In genomic region chr1:103762745-103763144, GRCm38 (mm10) we compare ENCODE assay signal across 11 mouse cellular contexts.
DNase-seq lines count a peak whose midpoint lies in the region; ATAC-seq and TF ChIP-seq lines count a peak whose summit lies in the region.
"Had no signal": no experiment of that assay in that cellular context is flagged by ENCODE, and none has a peak within 500 bp of the region (broad histone marks: within the 10 kb centered on the region; RNA-seq: fewer than 3 reads in every experiment).

No protein-coding gene starts in this region.

- TF ChIP-seq CTCF in hindbrain, postnatal 0 days (IDR thresholded peaks at IDR 0.05; ENCODE audit: low read depth), result peak; percentile 58
- peak; percentile 31; the same call in 1 of the 2 replicates for TF ChIP-seq CTCF in small intestine, adult 2 months (IDR thresholded peaks at IDR 0.05; ENCODE audit: extremely low read depth, insufficient read length, insufficient replicate concordance, low read depth, low read length)

- no peaks in the 10 kb centered on the region for H3K36me3 ChIP-seq in hindbrain, postnatal 0 days (ENCODE audit: insufficient read depth, low read length)
- no peaks in the 10 kb centered on the region for H3K36me3 ChIP-seq in hindbrain, embryonic 14.5 days (replicated peaks; ENCODE audit: control insufficient read depth, insufficient read depth)
- H3K36me3 ChIP-seq in midbrain, embryonic 14.5 days (ENCODE audit: control insufficient read depth, insufficient read depth, low read length), result no peaks in the 10 kb centered on the region
- H3K36me3 ChIP-seq in midbrain, embryonic 16.5 days (ENCODE audit: control insufficient read depth, insufficient read depth, low read length), result no peaks in the 10 kb centered on the region
- no peaks in the 10 kb centered on the region for H3K36me3 ChIP-seq in small intestine, adult 2 months (ENCODE audit: control insufficient read depth, insufficient read depth, low read length)
- H3K36me3 ChIP-seq: forebrain, embryonic 10.5 days; limb, embryonic 12.5 days had no signal

- H3K4me2 ChIP-seq in hindbrain, postnatal 0 days (ENCODE audit: low read depth, low read length), result no peak overlapping the region
- H3K4me2 ChIP-seq in hindbrain, embryonic 14.5 days (replicated peaks), result no peak overlapping the region
- H3K4me2 ChIP-seq in midbrain, embryonic 14.5 days (ENCODE audit: low read length), result no peak overlapping the region
- no peak overlapping the region for H3K4me2 ChIP-seq in midbrain, embryonic 16.5 days (ENCODE audit: low read length)
- H3K4me2 ChIP-seq: limb, embryonic 12.5 days had no signal

- no peaks in the 10 kb centered on the region for H3K4me1 ChIP-seq in hindbrain, postnatal 0 days (ENCODE audit: insufficient read depth, low read length)
- no peaks in the 10 kb centered on the region for H3K4me1 ChIP-seq in hindbrain, embryonic 14.5 days (replicated peaks; ENCODE audit: control insufficient read depth, insufficient read depth, low read length)
- H3K4me1 ChIP-seq in midbrain, embryonic 14.5 days (ENCODE audit: control insufficient read depth, insufficient read depth, low read length), result no peaks in the 10 kb centered on the region
- no peaks in the 10 kb centered on the region for H3K4me1 ChIP-seq in midbrain, embryonic 16.5 days (ENCODE audit: control insufficient read depth, insufficient read depth, low read length)
- H3K4me1 ChIP-seq in small intestine, adult 2 months (ENCODE audit: control insufficient read depth, insufficient read depth, insufficient read length, low read length), result no peaks in the 10 kb centered on the region
- H3K4me1 ChIP-seq: forebrain, embryonic 10.5 days; limb, embryonic 12.5 days had no signal

- no peak overlapping the region for H3K27ac ChIP-seq in hindbrain, postnatal 0 days
- H3K27ac ChIP-seq in hindbrain, embryonic 14.5 days, result no peak overlapping the region
- H3K27ac ChIP-seq in midbrain, embryonic 14.5 days (replicated peaks; ENCODE audit: low read depth, low read length), result no peak overlapping the region
- no peak overlapping the region for H3K27ac ChIP-seq in midbrain, embryonic 16.5 days (ENCODE audit: low read length)
- no peak overlapping the region for H3K27ac ChIP-seq in small intestine, adult 2 months (ENCODE audit: insufficient read depth, low read depth, low read length)
- H3K27ac ChIP-seq: forebrain, embryonic 10.5 days; limb, embryonic 12.5 days had no signal

- TF ChIP-seq POLR2A in small intestine, adult 2 months (IDR thresholded peaks at IDR 0.05; ENCODE audit: low read depth, low read length), result no peak

- H3K9ac ChIP-seq in hindbrain, postnatal 0 days (replicated peaks; ENCODE audit: low read length), result no peak overlapping the region
- H3K9ac ChIP-seq in hindbrain, embryonic 14.5 days, result no peak overlapping the region
- H3K9ac ChIP-seq in midbrain, embryonic 14.5 days (replicated peaks; ENCODE audit: low read length), result no peak overlapping the region
- H3K9ac ChIP-seq in midbrain, embryonic 16.5 days (ENCODE audit: low read depth, low read length), result no peak overlapping the region
- H3K9ac ChIP-seq: limb, embryonic 12.5 days had no signal

- H3K27me3 ChIP-seq in hindbrain, postnatal 0 days (ENCODE audit: insufficient read depth, low read length), result no peaks in the 10 kb centered on the region
- no peaks in the 10 kb centered on the region for H3K27me3 ChIP-seq in hindbrain, embryonic 14.5 days (ENCODE audit: control insufficient read depth, insufficient read depth, low read length)
- no peaks in the 10 kb centered on the region for H3K27me3 ChIP-seq in midbrain, embryonic 14.5 days (ENCODE audit: control insufficient read depth, insufficient read depth, low read length)
- H3K27me3 ChIP-seq in midbrain, embryonic 16.5 days (ENCODE audit: control insufficient read depth, insufficient read depth, low read depth, low read length), result no peaks in the 10 kb centered on the region
- no peaks in the 10 kb centered on the region for H3K27me3 ChIP-seq in small intestine, adult 2 months (ENCODE audit: control insufficient read depth, insufficient read depth, low read length)
- H3K27me3 ChIP-seq: limb, embryonic 12.5 days had no signal

- no peak for DNase-seq in hindbrain, postnatal 0 days (ENCODE audit: low spot score)
- DNase-seq in hindbrain, embryonic 14.5 days (ENCODE audit: low spot score), result no peak
- peak; percentile 28 for DNase-seq in midbrain, embryonic 14.5 days
- peak; percentile 16 for DNase-seq in brain, adult 2 months (ENCODE audit: low read depth, low spot score)
- no peak for DNase-seq in yolk sac, embryonic 10.5 days (ENCODE audit: low spot score)
- DNase-seq: thymus, adult 2 months had no signal

- no peak overlapping the region for H3K4me3 ChIP-seq in hindbrain, postnatal 0 days (ENCODE audit: low read length)
- no peak overlapping the region for H3K4me3 ChIP-seq in hindbrain, embryonic 14.5 days (replicated peaks; ENCODE audit: low read length)
- no peak overlapping the region for H3K4me3 ChIP-seq in midbrain, embryonic 14.5 days (replicated peaks; ENCODE audit: low read depth, low read length)
- H3K4me3 ChIP-seq in midbrain, embryonic 16.5 days (ENCODE audit: low read depth, low read length), result no peak overlapping the region
- no peak overlapping the region for H3K4me3 ChIP-seq in small intestine, adult 2 months (ENCODE audit: low read depth, low read length)
- H3K4me3 ChIP-seq: forebrain, embryonic 10.5 days; limb, embryonic 12.5 days had no signal

- no peak; the same call in 1 of the 2 replicates for ATAC-seq in hindbrain, postnatal 0 days
- ATAC-seq in hindbrain, embryonic 14.5 days (ENCODE audit: low FRiP score), result no peak
- ATAC-seq in midbrain, embryonic 14.5 days (ENCODE audit: low FRiP score, low TSS enrichment), result no peak
- no peak for ATAC-seq in midbrain, embryonic 16.5 days
- ATAC-seq: lung, postnatal 0 days had no signal

- no peaks in the 10 kb centered on the region for H3K9me3 ChIP-seq in hindbrain, postnatal 0 days (ENCODE audit: low read length)
- H3K9me3 ChIP-seq in hindbrain, embryonic 14.5 days (ENCODE audit: control insufficient read depth, low read length), result no peaks in the 10 kb centered on the region
- no peaks in the 10 kb centered on the region for H3K9me3 ChIP-seq in midbrain, embryonic 14.5 days (ENCODE audit: control insufficient read depth, low read length)
- H3K9me3 ChIP-seq in midbrain, embryonic 16.5 days (replicated peaks; ENCODE audit: control insufficient read depth, low read length, poor library complexity, severe bottlenecking), result no peaks in the 10 kb centered on the region
- H3K9me3 ChIP-seq: forebrain, embryonic 10.5 days; limb, embryonic 12.5 days had no signal

- 45% methylated on average over 3 of the region's 3 CpGs for WGBS in hindbrain, postnatal 0 days
- 48% methylated on average over 3 of the region's 3 CpGs for WGBS in hindbrain, embryonic 14.5 days
- 45% methylated on average over 3 of the region's 3 CpGs for WGBS in midbrain, embryonic 14.5 days
- 49% methylated on average over 3 of the region's 3 CpGs for WGBS in midbrain, embryonic 16.5 days
- 39% methylated on average over 3 of the region's 3 CpGs for WGBS in small intestine, adult 2 months

Comparison
In these comparisons a context has a peak if more than half of its experiments do, and no peak if none do; other contexts are left out.
1. DNase-seq: peak in midbrain, embryonic 14.5 days (single experiment) and brain, adult 2 months (single experiment); none in hindbrain, postnatal 0 days (single experiment), hindbrain, embryonic 14.5 days (single experiment) and yolk sac, embryonic 10.5 days (single experiment).